Mouse (Mus musculus) liver (tissue): ENCODE measurements around the gene Chrdl2.
"Not testable (repeated sequence)": the region's sequence is repeated elsewhere in the genome, so short reads cannot be mapped to it uniquely, and the experiment has no call there.

Experiments used
- DNase-seq: peaks from one replicate; pipeline ENCODE4 v3.0.0-alpha.2; 2020; ENCODE audit warnings: mixed read lengths

Gene Chrdl2

GRCm38 (mm10) chr7:100042120-100042519 lies 36.1 kb downstream of the Chrdl2 start:
- peak; percentile 5 for DNase-seq

DNA sequence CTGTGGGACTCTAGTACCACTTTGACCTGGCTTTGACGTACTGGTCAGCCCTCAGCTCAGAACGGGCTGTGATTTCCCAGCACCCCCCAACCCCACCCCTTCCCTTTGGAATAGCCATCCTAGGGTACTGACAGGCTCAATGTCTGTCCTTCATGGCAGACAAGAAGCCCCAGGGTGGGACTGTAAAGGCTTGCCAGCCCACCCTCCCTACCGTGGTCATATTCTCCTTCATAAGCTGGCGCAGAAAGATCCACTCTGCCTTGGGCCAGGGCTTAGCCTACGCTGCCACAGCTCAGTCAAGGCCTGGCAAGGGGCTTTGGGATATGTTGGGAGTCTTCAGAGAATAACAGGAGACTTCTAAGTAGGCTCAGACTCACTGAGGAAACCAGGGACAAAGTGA lies 37.1 kb downstream of the Chrdl2 start:
- no peak for DNase-seq

- no peak for DNase-seq
These were observed 37.6 kb downstream of the Chrdl2 start for GRCm38 (mm10) chr7:100043605-100044031.

- no peak for DNase-seq
These were observed 40.5 kb downstream of the Chrdl2 start for GRCm38 (mm10) chr7:100046486-100046885.

DNA sequence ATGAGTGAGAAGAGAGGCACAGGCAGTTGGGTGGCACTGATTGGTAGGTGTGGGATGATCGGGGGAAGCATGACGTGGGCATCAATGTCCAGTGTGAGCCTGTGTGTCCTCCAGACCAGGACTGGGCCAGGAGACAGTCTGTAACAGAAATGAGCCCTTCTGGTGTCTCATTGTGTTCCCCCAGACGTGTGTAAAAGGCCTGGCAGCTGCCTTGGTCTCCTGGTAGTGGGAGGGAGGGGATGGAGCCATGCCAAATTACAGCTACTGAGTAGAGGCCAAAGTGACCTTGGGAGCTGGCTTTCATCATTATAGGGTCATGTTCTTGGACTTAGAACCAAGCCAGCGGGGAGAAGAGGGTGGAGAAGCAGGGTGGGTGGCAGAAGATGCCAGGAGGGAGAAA lies 45.9 kb downstream of the Chrdl2 start:
- DNase-seq, result no peak

GRCm38 (mm10) chr7:100052991-100053390 lies 47.0 kb downstream of the Chrdl2 start:
- not testable (repeated sequence) for DNase-seq

DNA sequence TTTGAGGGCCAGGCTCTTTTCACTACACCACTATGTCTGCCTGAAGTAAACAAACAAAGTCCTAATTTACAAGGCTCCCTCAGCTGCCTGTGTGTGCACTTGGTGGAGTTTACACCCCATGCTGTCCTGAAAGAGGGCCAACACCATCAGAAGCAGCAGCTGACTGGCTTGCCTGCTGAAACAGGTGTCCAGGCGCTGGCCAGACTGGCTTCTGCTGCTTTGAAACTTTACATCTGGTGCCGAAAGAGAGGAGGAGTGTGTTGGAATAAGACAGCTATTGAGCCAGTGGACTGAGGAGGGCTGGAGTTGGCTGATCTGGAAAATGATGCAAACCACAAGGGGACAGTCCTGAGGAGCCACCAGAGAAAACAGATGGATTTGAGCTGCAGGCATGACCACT lies 68.0 kb downstream of the Chrdl2 start:
- DNase-seq, result no peak

DNA sequence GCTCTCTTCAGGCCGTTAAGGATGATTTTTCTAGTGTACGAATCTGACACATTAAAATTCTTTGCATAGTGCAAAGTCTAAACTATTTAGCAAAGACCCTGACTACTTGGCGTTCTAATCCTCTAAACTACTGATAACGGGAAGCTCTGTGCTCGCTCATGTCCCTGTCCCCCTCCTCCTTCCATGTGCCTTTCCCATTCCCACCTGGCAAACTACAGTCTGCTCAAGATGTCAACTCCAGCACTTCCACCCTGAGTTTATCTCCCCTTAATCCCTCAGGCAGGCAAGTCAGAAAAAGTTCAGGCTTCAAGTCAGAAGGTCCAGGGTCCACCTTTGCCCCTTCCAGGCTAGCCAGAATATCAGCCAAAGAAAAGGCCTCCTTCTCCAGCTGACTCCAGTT lies 70.3 kb downstream of the Chrdl2 start:
- no peak for DNase-seq

GRCm38 (mm10) chr7:100077071-100077470 lies 71.1 kb downstream of the Chrdl2 start:
- DNase-seq, result no peak

DNA sequence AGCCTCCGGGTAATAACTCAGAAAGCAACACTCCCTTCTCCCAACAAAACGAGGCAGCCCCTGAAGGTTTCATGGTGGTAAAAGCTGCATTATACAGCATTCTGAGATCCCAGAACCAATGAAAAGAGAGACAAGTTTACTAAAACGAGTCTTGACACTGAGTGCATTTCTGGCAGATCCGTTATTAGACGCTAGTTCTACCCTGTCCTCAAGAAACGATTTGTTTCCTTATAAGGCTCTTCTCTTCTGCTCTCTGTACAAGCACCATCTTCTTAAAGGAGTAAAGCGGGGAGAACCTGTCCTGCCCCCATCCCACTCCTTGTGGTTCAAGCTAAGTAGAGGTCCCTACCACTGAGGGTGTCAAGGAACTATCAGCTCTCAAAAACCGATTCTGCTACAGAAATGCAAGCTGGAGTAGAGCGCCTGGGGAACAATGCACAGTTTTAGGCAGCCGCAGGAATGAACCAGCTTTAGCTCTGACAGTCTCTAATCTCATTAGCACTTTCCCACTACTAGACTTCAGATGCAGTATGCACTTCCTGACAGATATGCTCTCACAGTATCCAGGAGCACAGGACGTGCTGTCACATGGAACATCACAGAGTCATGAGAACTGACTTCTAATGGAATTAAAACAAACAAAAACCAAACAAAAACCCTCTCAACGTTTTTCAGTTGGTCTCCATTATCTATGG lies 74.3 kb downstream of the Chrdl2 start:
- no peak for DNase-seq

DNA sequence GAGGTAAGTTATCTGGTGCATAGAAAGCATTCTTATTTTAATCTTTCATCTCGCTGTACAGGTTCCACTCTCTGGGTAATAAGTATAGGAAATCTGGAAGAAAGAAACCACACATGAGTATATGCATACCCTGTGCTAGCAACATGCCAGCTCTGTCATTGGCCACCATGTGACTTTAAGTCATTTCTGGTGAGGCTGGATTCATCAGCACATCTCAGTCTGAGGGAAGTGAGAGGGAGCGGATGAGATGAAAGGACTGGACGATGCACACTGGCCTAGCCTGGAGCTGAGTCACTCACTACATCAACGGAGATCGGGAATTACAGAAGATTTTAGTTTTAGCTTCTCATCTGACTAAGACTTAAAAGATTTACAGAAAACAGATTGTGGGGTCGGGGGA lies 76.9 kb downstream of the Chrdl2 start:
- no peak for DNase-seq

DNA sequence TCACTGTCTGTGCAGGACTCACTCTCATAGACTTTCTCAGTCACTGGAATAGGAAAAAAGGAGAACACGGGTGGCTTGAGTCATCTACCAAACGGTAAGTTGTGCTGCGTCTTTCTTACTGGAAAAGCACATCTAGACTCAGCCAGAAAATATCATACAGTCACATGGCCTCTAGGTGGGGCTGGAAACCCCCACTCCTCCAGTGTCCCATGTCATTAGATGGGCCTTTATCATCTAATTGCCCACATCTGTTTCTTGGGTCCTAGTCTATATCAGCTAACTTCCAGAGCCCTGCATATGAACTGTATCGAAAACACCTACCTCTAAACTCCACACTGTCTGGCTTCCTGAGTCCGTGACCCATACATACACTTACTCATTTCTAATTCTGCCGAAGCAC lies 77.8 kb downstream of the Chrdl2 start:
- DNase-seq, result no peak
